Mouse (Mus musculus): ENCODE measurements around the gene Cog7. TPM values are rescaled to one million over a fixed set of nuclear protein-coding genes. Genes with fewer than 3 reads are reported as not detected.

The Cog7 gene
- polyA plus RNA-seq, 1 experiment from 2014 or later: 25.9 TPM

DNA sequence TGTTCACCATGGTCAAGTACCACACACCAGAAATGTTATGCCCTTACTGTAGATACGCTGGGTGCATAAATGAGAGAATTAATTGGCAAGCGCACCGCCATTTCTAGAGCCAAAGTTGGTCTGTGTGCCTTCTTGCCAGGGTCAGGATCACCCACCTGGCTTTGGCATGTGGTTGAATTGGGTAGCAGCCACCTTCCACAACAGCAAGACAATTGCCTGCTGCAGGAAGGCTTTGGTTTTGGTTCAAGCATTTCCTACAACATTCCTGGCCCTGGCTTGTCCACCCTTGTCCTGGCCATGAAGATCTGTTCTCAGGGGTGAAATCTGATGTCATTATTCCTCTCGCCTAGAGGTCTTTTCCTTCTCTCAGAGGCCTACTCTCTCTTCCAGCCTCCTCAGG is 30.9 kb upstream of the Cog7 start:
- Histone ChIP-seq H3K36me3 (ENCODE audit: control insufficient read depth, insufficient read depth) (peaks cover 24% of the 10 kb centered on the region), H3K4me2 (ENCODE audit: low read length) (no peak overlapping the region), H3K27me3 (replicated peaks; ENCODE audit: control insufficient read depth, insufficient read depth, low read length) (no peaks in the 10 kb centered on the region), H3K9me3 (ENCODE audit: control insufficient read depth, low read length) (no peaks in the 10 kb centered on the region), H3K27ac (ENCODE audit: low read length) (no peak overlapping the region), H3K4me3 (replicated peaks; ENCODE audit: low read length) (no peak overlapping the region), H3K9ac (replicated peaks; ENCODE audit: low read depth, low read length) (no peak overlapping the region), H3K4me1 (replicated peaks; ENCODE audit: control insufficient read depth, insufficient read depth, low read length) (peaks cover 6% of the 10 kb centered on the region; the same call in 1 of the 2 replicates)
- 91% methylated on average over 4 of the region's 4 CpGs for WGBS
- ATAC-seq: no peak

GRCm38 (mm10) chr7:122000396-122000795 is 18.9 kb upstream of the Cog7 start:
- H3K9me3 ChIP-seq (ENCODE audit: control insufficient read depth, low read length): no peaks in the 10 kb centered on the region
- H3K36me3 ChIP-seq (ENCODE audit: control insufficient read depth, insufficient read depth): peaks cover 47% of the 10 kb centered on the region
- no peak overlapping the region for H3K27ac ChIP-seq (ENCODE audit: low read length)
- H3K4me2 ChIP-seq (ENCODE audit: low read length): no peak overlapping the region
- H3K27me3 ChIP-seq (replicated peaks; ENCODE audit: control insufficient read depth, insufficient read depth, low read length): no peaks in the 10 kb centered on the region
- H3K4me1 ChIP-seq (replicated peaks; ENCODE audit: control insufficient read depth, insufficient read depth, low read length): no peaks in the 10 kb centered on the region
- no peak for ATAC-seq
- H3K9ac ChIP-seq (replicated peaks; ENCODE audit: low read depth, low read length): no peak overlapping the region
- H3K4me3 ChIP-seq (replicated peaks; ENCODE audit: low read length): no peak overlapping the region
- 78% methylated on average over 8 of the region's 8 CpGs for WGBS

DNA sequence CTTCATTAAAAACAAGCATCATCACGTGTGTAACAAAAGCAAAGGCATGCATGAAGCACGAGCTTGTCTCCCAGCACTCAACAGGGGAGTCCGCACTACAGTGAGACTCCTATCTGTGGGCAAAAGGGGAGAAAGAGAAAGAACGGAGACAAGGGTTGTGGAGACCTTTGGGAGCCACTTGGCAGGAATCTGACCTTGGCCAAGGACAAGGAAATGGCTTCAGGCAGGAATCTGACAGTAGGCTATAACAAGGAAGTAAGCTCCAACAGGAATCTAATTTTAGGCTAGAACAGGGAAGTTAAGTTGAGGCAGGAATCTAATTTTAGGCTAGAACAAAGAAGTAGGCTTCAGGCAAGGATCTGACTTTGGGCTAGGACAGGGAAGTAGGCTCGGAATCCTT is 14.4 kb upstream of the Cog7 start:
- H3K4me2 ChIP-seq (ENCODE audit: low read length): no peak overlapping the region
- no peaks in the 10 kb centered on the region for H3K27me3 ChIP-seq (replicated peaks; ENCODE audit: control insufficient read depth, insufficient read depth, low read length)
- no peaks in the 10 kb centered on the region for H3K4me1 ChIP-seq (replicated peaks; ENCODE audit: control insufficient read depth, insufficient read depth, low read length)
- WGBS: 90% methylated on average over 5 of the region's 5 CpGs
- no peak for ATAC-seq
- no peak overlapping the region for H3K9ac ChIP-seq (replicated peaks; ENCODE audit: low read depth, low read length)
- peaks cover 63% of the 10 kb centered on the region for H3K36me3 ChIP-seq (ENCODE audit: control insufficient read depth, insufficient read depth)
- no peak overlapping the region for H3K27ac ChIP-seq (ENCODE audit: low read length)
- H3K9me3 ChIP-seq (ENCODE audit: control insufficient read depth, low read length): no peaks in the 10 kb centered on the region
- no peak overlapping the region for H3K4me3 ChIP-seq (replicated peaks; ENCODE audit: low read length)

- no peaks in the 10 kb centered on the region for H3K36me3 ChIP-seq (ENCODE audit: control insufficient read depth, insufficient read depth)
- no peaks in the 10 kb centered on the region for H3K27me3 ChIP-seq (replicated peaks; ENCODE audit: control insufficient read depth, insufficient read depth, low read length)
- H3K9ac ChIP-seq (replicated peaks; ENCODE audit: low read depth, low read length): no peak overlapping the region
- ATAC-seq: no peak
- no peak overlapping the region for H3K27ac ChIP-seq (ENCODE audit: low read length)
- H3K4me2 ChIP-seq (ENCODE audit: low read length): no peak overlapping the region
- H3K4me1 ChIP-seq (replicated peaks; ENCODE audit: control insufficient read depth, insufficient read depth, low read length): no peaks in the 10 kb centered on the region; the same call in 1 of the 2 replicates
- no peak overlapping the region for H3K4me3 ChIP-seq (replicated peaks; ENCODE audit: low read length)
- 55% methylated on average over 4 of the region's 4 CpGs for WGBS
- no peaks in the 10 kb centered on the region for H3K9me3 ChIP-seq (ENCODE audit: control insufficient read depth, low read length)
Measured at GRCm38 (mm10) chr7:121975031-121975430, 6.5 kb downstream of the Cog7 start.

DNA sequence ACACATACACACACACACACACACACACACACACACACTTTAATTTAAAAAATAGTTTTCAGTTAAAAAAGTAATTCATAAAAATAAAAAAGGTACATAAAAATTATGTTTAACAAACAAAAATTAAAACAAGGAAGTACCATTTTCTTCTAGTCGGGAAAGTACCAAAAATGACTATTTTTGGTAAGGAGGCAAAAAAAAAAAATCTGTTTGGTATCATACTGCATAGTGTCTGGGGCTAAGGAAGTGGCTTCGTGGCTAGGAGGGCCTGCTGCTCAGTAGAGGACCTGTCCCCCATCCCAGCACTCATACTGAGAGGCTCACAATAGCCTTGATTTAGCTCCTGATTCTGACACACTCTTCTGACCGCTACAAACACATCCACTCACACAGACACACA is 9.8 kb downstream of the Cog7 start:
- Histone ChIP-seq H3K9me3 (ENCODE audit: control insufficient read depth, low read length) (no peaks in the 10 kb centered on the region), H3K4me2 (ENCODE audit: low read length) (no peak overlapping the region), H3K27me3 (replicated peaks; ENCODE audit: control insufficient read depth, insufficient read depth, low read length) (no peaks in the 10 kb centered on the region), H3K4me3 (replicated peaks; ENCODE audit: low read length) (no peak overlapping the region), H3K9ac (replicated peaks; ENCODE audit: low read depth, low read length) (no peak overlapping the region), H3K27ac (ENCODE audit: low read length) (no peak overlapping the region), H3K4me1 (replicated peaks; ENCODE audit: control insufficient read depth, insufficient read depth, low read length) (no peaks in the 10 kb centered on the region), H3K36me3 (ENCODE audit: control insufficient read depth, insufficient read depth) (no peaks in the 10 kb centered on the region)
- 92% methylated on average over 3 of the region's 3 CpGs for WGBS
- no peak for ATAC-seq

- Histone ChIP-seq H3K4me3 (replicated peaks; ENCODE audit: low read length) (no peak overlapping the region), H3K9ac (replicated peaks; ENCODE audit: low read depth, low read length) (no peak overlapping the region), H3K4me2 (ENCODE audit: low read length) (no peak overlapping the region), H3K9me3 (ENCODE audit: control insufficient read depth, low read length) (no peaks in the 10 kb centered on the region), H3K4me1 (replicated peaks; ENCODE audit: control insufficient read depth, insufficient read depth, low read length) (no peaks in the 10 kb centered on the region), H3K27ac (ENCODE audit: low read length) (no peak overlapping the region), H3K27me3 (replicated peaks; ENCODE audit: control insufficient read depth, insufficient read depth, low read length) (no peaks in the 10 kb centered on the region), H3K36me3 (ENCODE audit: control insufficient read depth, insufficient read depth) (no peaks in the 10 kb centered on the region)
- ATAC-seq: no peak
- 86% methylated on average over 9 of the region's 9 CpGs for WGBS
Measured at GRCm38 (mm10) chr7:121970250-121970649, 11.3 kb downstream of the Cog7 start.

- 91% methylated on average over 9 of the region's 9 CpGs for WGBS
- Histone ChIP-seq H3K27ac (ENCODE audit: low read length) (no peak overlapping the region), H3K9me3 (ENCODE audit: control insufficient read depth, low read length) (no peaks in the 10 kb centered on the region), H3K4me3 (replicated peaks; ENCODE audit: low read length) (no peak overlapping the region), H3K4me1 (replicated peaks; ENCODE audit: control insufficient read depth, insufficient read depth, low read length) (no peaks in the 10 kb centered on the region), H3K4me2 (ENCODE audit: low read length) (no peak overlapping the region), H3K9ac (replicated peaks; ENCODE audit: low read depth, low read length) (no peak overlapping the region), H3K36me3 (ENCODE audit: control insufficient read depth, insufficient read depth) (no peaks in the 10 kb centered on the region), H3K27me3 (replicated peaks; ENCODE audit: control insufficient read depth, insufficient read depth, low read length) (no peaks in the 10 kb centered on the region)
- ATAC-seq: no peak
Measured at GRCm38 (mm10) chr7:121968816-121969215, 12.7 kb downstream of the Cog7 start.

DNA sequence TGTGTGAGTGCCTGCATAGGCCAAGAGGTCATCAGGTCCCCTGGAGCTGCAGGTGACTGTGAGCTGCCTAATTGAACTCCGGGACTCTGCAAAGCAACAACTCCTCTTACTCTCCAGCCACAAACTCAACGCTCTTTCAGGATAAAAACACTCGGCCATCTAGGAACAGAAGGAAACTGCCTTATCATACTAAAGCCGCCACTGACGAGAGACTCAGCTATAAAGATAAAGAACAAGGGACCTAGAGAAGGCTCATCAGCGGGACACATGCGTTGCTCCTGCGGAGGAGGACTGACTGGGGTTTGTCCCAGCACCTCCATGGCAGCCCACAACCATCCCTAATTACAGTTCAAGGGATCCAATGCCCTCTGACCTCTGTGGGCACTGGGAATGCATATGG is 13.3 kb downstream of the Cog7 start:
- Histone ChIP-seq H3K9me3 (ENCODE audit: control insufficient read depth, low read length) (no peaks in the 10 kb centered on the region), H3K4me2 (ENCODE audit: low read length) (no peak overlapping the region), H3K36me3 (ENCODE audit: control insufficient read depth, insufficient read depth) (no peaks in the 10 kb centered on the region), H3K27me3 (replicated peaks; ENCODE audit: control insufficient read depth, insufficient read depth, low read length) (no peaks in the 10 kb centered on the region), H3K4me1 (replicated peaks; ENCODE audit: control insufficient read depth, insufficient read depth, low read length) (no peaks in the 10 kb centered on the region), H3K9ac (replicated peaks; ENCODE audit: low read depth, low read length) (no peak overlapping the region), H3K4me3 (replicated peaks; ENCODE audit: low read length) (no peak overlapping the region), H3K27ac (ENCODE audit: low read length) (no peak overlapping the region)
- 86% methylated on average over 8 of the region's 8 CpGs for WGBS
- no peak for ATAC-seq

DNA sequence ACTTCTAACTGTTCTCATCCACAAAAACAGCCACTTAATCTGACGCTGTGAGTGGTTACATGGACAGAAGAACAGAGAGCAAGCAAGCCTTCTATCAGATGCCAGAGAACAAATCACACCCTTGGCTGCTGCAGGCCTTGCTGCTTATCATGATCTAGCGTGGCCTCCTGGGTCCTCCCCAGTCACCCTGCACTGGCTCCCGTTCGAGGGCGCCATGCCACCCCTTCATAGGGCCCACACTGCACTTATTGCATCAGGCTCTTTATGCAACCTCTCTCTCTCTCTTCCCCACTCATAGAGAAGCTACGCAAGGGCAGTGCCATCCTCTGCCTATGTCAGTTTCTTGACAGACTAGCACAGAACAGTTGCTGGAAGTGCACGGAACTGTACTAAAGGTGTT is 15.3 kb downstream of the Cog7 start:
- H3K9ac ChIP-seq (replicated peaks; ENCODE audit: low read depth, low read length): no peak overlapping the region
- H3K4me3 ChIP-seq (replicated peaks; ENCODE audit: low read length): no peak overlapping the region
- H3K27ac ChIP-seq (ENCODE audit: low read length): no peak overlapping the region
- no peaks in the 10 kb centered on the region for H3K9me3 ChIP-seq (ENCODE audit: control insufficient read depth, low read length)
- H3K27me3 ChIP-seq (replicated peaks; ENCODE audit: control insufficient read depth, insufficient read depth, low read length): no peaks in the 10 kb centered on the region
- ATAC-seq: no peak
- no peaks in the 10 kb centered on the region for H3K4me1 ChIP-seq (replicated peaks; ENCODE audit: control insufficient read depth, insufficient read depth, low read length)
- no peak overlapping the region for H3K4me2 ChIP-seq (ENCODE audit: low read length)
- WGBS: 93% methylated on average over 7 of the region's 7 CpGs
- H3K36me3 ChIP-seq (ENCODE audit: control insufficient read depth, insufficient read depth): no peaks in the 10 kb centered on the region

DNA sequence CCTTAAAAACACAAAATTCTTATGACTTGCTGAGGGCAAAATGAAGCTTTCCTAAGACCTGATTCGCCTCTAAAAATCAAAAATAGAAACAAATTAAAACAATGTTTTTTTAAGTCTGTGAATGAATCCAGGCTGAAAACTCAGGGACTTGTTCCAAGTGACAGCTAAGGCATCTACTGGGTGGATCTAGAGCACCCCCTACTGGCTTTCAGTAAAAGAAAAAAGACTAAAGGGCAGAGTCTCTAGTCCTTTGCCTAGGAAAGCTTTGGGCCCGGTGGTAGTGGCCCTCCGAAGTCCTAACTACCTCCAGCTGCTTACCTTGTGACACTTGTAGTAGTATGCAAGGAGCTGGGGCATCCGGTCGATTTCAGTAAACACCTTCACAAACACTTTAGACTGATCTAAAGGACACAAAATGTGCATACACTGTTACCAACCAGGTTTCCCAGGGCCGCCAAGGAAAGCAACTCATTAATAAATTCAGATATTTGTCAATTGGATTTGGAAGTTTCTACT is 17.6 kb downstream of the Cog7 start:
- ATAC-seq: no peak
- Histone ChIP-seq H3K27ac (ENCODE audit: low read length) (no peak overlapping the region), H3K36me3 (ENCODE audit: control insufficient read depth, insufficient read depth) (no peaks in the 10 kb centered on the region), H3K4me1 (replicated peaks; ENCODE audit: control insufficient read depth, insufficient read depth, low read length) (no peaks in the 10 kb centered on the region), H3K4me3 (replicated peaks; ENCODE audit: low read length) (no peak overlapping the region), H3K4me2 (ENCODE audit: low read length) (no peak overlapping the region), H3K9me3 (ENCODE audit: control insufficient read depth, low read length) (no peaks in the 10 kb centered on the region), H3K9ac (replicated peaks; ENCODE audit: low read depth, low read length) (no peak overlapping the region), H3K27me3 (replicated peaks; ENCODE audit: control insufficient read depth, insufficient read depth, low read length) (no peaks in the 10 kb centered on the region)
- WGBS: 75% methylated on average over 6 of the region's 6 CpGs

All from forebrain, embryonic 16.5 days (tissue).